Mouse (Mus musculus) MEL (cell line): ENCODE data around the gene Cdc42ep4. TPM values are rescaled to one million over a fixed set of nuclear protein-coding genes. Genes with fewer than 3 reads are reported as not detected.

Experiments
- DNase-seq: peaks from one replicate; pipeline ENCODE4 v3.0.0; 2011; ENCODE audit warnings: low read depth, low spot score
- H3K27ac ChIP-seq: 2 replicates; pipeline ENCODE4 v1.5.1; 2012; ENCODE audit warnings: low read depth, mild to moderate bottlenecking, control low read depth, low read length, moderate library complexity; ENCODE audit not compliant: control insufficient read depth
- H3K27me3 ChIP-seq, 2 experiments: fragments of 150-350 bp in 1 of 2; sonication (generic) in 1 of 2; 2 replicates each; pipeline ENCODE4 v1.6.1; 2012; ENCODE audit warnings: low read length in 2 of 2, mild to moderate bottlenecking in 2 of 2, improper control_type of control experiment in 1 of 2, moderate library complexity in 1 of 2; ENCODE audit not compliant: insufficient read depth in 2 of 2, control insufficient read depth in 1 of 2
- H3K36me3 ChIP-seq, 2 experiments: 2 replicates each; pipeline ENCODE4 v1.6.1; 2012 to 2014; ENCODE audit warnings: low read length in 2 of 2, improper control_type of control experiment in 1 of 2, inconsistent platforms in 1 of 2, mild to moderate bottlenecking in 1 of 2; ENCODE audit not compliant: insufficient read depth in 2 of 2, control insufficient read depth in 1 of 2
- H3K4me1 ChIP-seq, 2 experiments: fragments of 150-350 bp in 1 of 2; sonication (generic) in 1 of 2; 2 replicates each; pipeline ENCODE4 v1.6.1; 2012; ENCODE audit warnings: low read length in 2 of 2, improper control_type of control experiment in 1 of 2, mild to moderate bottlenecking in 1 of 2; ENCODE audit not compliant: insufficient read depth in 2 of 2, control insufficient read depth in 1 of 2
- H3K4me3 ChIP-seq, 2 experiments: fragments of 150-350 bp in 1 of 2; sonication (generic) in 1 of 2; 2 replicates each; pipeline ENCODE4 v1.5.1; 2012; ENCODE audit warnings: low read depth in 2 of 2, low read length in 2 of 2, mild to moderate bottlenecking in 2 of 2, moderate library complexity in 2 of 2, control low read depth in 1 of 2, improper control_type of control experiment in 1 of 2; ENCODE audit not compliant: control insufficient read depth in 1 of 2, insufficient read depth in 1 of 2
- H3K79me2 ChIP-seq: 2 replicates; pipeline ENCODE4 v1.6.1; 2012; ENCODE audit warnings: mild to moderate bottlenecking, low read length, moderate library complexity; ENCODE audit not compliant: control insufficient read depth, poor library complexity, insufficient read depth
- H3K9ac ChIP-seq: 2 replicates; pipeline ENCODE4 v1.6.1; 2012; ENCODE audit warnings: low read depth, mild to moderate bottlenecking, control low read depth, low read length, moderate library complexity; ENCODE audit not compliant: control insufficient read depth, poor library complexity, severe bottlenecking
- H3K9me3 ChIP-seq: fragments of 150-350 bp; sonication (generic); replicated peaks from 2 replicates; pipeline ENCODE4 v1.6.1; 2012; ENCODE audit warnings: mild to moderate bottlenecking, low read length, improper control_type of control experiment, moderate library complexity; ENCODE audit not compliant: insufficient read depth
- BHLHE40 ChIP-seq: IDR thresholded peaks from 2 replicates; pipeline ENCODE4 v1.6.1; 2012; ENCODE audit warnings: low read depth, mild to moderate bottlenecking, inconsistent platforms, low read length, improper control_type of control experiment, borderline replicate concordance
- ETS1 ChIP-seq: IDR thresholded peaks from 2 replicates; pipeline ENCODE4 v1.6.1; 2012; ENCODE audit warnings: low read depth, mild to moderate bottlenecking, inconsistent platforms, low read length, improper control_type of control experiment, moderate library complexity
- HCFC1 ChIP-seq: IDR thresholded peaks from 2 replicates; pipeline ENCODE4 v1.6.1; 2012; ENCODE audit warnings: low read depth, mild to moderate bottlenecking, inconsistent platforms, low read length, improper control_type of control experiment, moderate library complexity
- JUND ChIP-seq: IDR thresholded peaks from 2 replicates; pipeline ENCODE4 v1.6.1; 2011; ENCODE audit warnings: low read depth, mild to moderate bottlenecking, improper control_type of control experiment, low read length
- KAT2A ChIP-seq: conservative IDR thresholded peaks from 2 replicates; pipeline ENCODE4 v1.6.1; 2012; ENCODE audit warnings: low read depth, low read length, improper control_type of control experiment, inconsistent platforms
- MAX ChIP-seq: IDR thresholded peaks from 2 replicates; pipeline ENCODE4 v1.6.1; 2011; ENCODE audit warnings: low read length, improper control_type of control experiment
- MAZ ChIP-seq: IDR thresholded peaks from 2 replicates; pipeline ENCODE4 v1.6.1; 2012; ENCODE audit warnings: low read depth, mild to moderate bottlenecking, inconsistent platforms, low read length, improper control_type of control experiment
- MEF2A ChIP-seq: IDR thresholded peaks from 2 replicates; pipeline ENCODE4 v1.6.1; 2014; ENCODE audit warnings: low read depth, mild to moderate bottlenecking, inconsistent platforms, low read length, improper control_type of control experiment; ENCODE audit not compliant: poor library complexity, insufficient replicate concordance, severe bottlenecking; ENCODE audit errors: extremely low read depth
- MXI1 ChIP-seq: IDR thresholded peaks from 2 replicates; pipeline ENCODE4 v1.6.1; 2011; ENCODE audit warnings: mild to moderate bottlenecking, low read depth, low read length, improper control_type of control experiment
- MYB ChIP-seq: IDR thresholded peaks from 2 replicates; pipeline ENCODE4 v1.6.1; 2011; ENCODE audit warnings: mild to moderate bottlenecking, low read depth, low read length, improper control_type of control experiment
- MYC ChIP-seq: IDR thresholded peaks from 2 replicates; pipeline ENCODE4 v1.6.1; 2011; ENCODE audit warnings: low read depth, mild to moderate bottlenecking, low read length, improper control_type of control experiment, moderate library complexity
- NRF1 ChIP-seq: IDR thresholded peaks from 2 replicates; pipeline ENCODE4 v1.6.1; 2014; ENCODE audit warnings: low read depth, mild to moderate bottlenecking, inconsistent platforms, low read length, improper control_type of control experiment, moderate library complexity; ENCODE audit not compliant: poor library complexity, insufficient read depth, severe bottlenecking
- POLR2A ChIP-seq, 2 experiments: IDR thresholded peaks; 2 replicates each; pipeline ENCODE4 v1.6.1; 2011 to 2012; ENCODE audit warnings: low read length in 2 of 2, mild to moderate bottlenecking in 2 of 2, control low read depth in 1 of 2, improper control_type of control experiment in 1 of 2, low read depth in 1 of 2, moderate library complexity in 1 of 2; ENCODE audit not compliant: control insufficient read depth in 1 of 2, insufficient read depth in 1 of 2, poor library complexity in 1 of 2
- POLR2AphosphoS2 ChIP-seq: IDR thresholded peaks from 2 replicates; pipeline ENCODE4 v1.6.1; 2011; ENCODE audit warnings: low read length, improper control_type of control experiment
- RAD21 ChIP-seq: IDR thresholded peaks from 2 replicates; pipeline ENCODE4 v1.6.1; 2011; ENCODE audit warnings: mild to moderate bottlenecking, low read depth, low read length, improper control_type of control experiment
- RCOR1 ChIP-seq: IDR thresholded peaks from 2 replicates; pipeline ENCODE4 v1.6.1; 2012; ENCODE audit warnings: low read depth, mild to moderate bottlenecking, inconsistent platforms, low read length, improper control_type of control experiment
- SIN3A ChIP-seq: IDR thresholded peaks from 2 replicates; pipeline ENCODE4 v1.6.1; 2012; ENCODE audit warnings: low read length, improper control_type of control experiment, inconsistent platforms
- SMC3 ChIP-seq: IDR thresholded peaks from 2 replicates; pipeline ENCODE4 v1.6.1; 2011; ENCODE audit warnings: low read depth, low read length, improper control_type of control experiment
- TBP ChIP-seq: IDR thresholded peaks from 2 replicates; pipeline ENCODE4 v1.8.0; 2011; ENCODE audit warnings: low read depth, low read length, improper control_type of control experiment
- UBTF ChIP-seq: IDR thresholded peaks from 2 replicates; pipeline ENCODE4 v1.6.1; 2012; ENCODE audit warnings: low read depth, mild to moderate bottlenecking, inconsistent platforms, low read length, improper control_type of control experiment, moderate library complexity, borderline replicate concordance; ENCODE audit not compliant: insufficient read depth
- polyA plus RNA-seq, 2 experiments: library from polyadenylated mRNA; stranded (reverse) in 1 of 2; unstranded in 1 of 2; fragments of >175 nt in 1 of 2; fragments of >200 nt in 1 of 2; gene quantifications; 2 replicates each; pipeline versions ENCODE4 v1.2.1 to v1.2.4; 2012; ENCODE audit warnings: low replicate concordance in 2 of 2, low read depth in 1 of 2; ENCODE audit not compliant: insufficient read length in 2 of 2, insufficient read depth in 1 of 2, missing spikeins in 1 of 2
- total RNA-seq: library from RNA; depleted of rRNA; stranded (reverse); fragments of 300-350 nt; gene quantifications from 2 replicates; pipeline ENCODE4 v1.2.3, GENCODE M21; 2012

Gene Cdc42ep4
- total and polyA plus RNA-seq, 3 experiments: 27.7 to 39.0 TPM; not detected in 1

GRCm38 (mm10) chr11:113725235-113726048 is 26.2 kb downstream of the Cdc42ep4 start:
- Histone ChIP-seq H3K27ac (no peak overlapping the region), H3K4me1 (no peaks in the 10 kb centered on the region), H3K4me3 (no peak overlapping the region), H3K9me3 (no peaks in the 10 kb centered on the region), H3K79me2 (no peaks in the 10 kb centered on the region), H3K9ac (no peak overlapping the region), H3K27me3 (no peaks in the 10 kb centered on the region), H3K36me3 (peaks cover 0 to 1% of the 10 kb centered on the region in 2 experiments; a peak in 1 of 4 replicates)
- no peak for DNase-seq
- TF ChIP-seq TBP: no peak
- TF ChIP-seq POLR2AphosphoS2: 0 out of 2 replicates have a peak, but pooled peaks have one; percentile 19

- no peak for TF ChIP-seq JUND
- no peak for TF ChIP-seq NRF1
- no peak for TF ChIP-seq HCFC1
- TF ChIP-seq RCOR1: no peak
- TF ChIP-seq SIN3A: no peak
- TF ChIP-seq MAZ: no peak
- TF ChIP-seq MXI1: no peak
- TF ChIP-seq MAX: no peak
- TF ChIP-seq SMC3: no peak
- H3K27me3 ChIP-seq: no peaks in the 10 kb centered on the region
- no peak overlapping the region for H3K27ac ChIP-seq
- DNase-seq: no peak
- no peaks in the 10 kb centered on the region for H3K4me1 ChIP-seq
- peaks cover 0 to 1% of the 10 kb centered on the region in 2 experiments; a peak in 1 of 4 replicates for H3K36me3 ChIP-seq
- H3K4me3 ChIP-seq: no peak overlapping the region
- no peaks in the 10 kb centered on the region for H3K9me3 ChIP-seq
- H3K79me2 ChIP-seq: no peaks in the 10 kb centered on the region
- H3K9ac ChIP-seq: no peak overlapping the region
Measured at GRCm38 (mm10) chr11:113722405-113723090, 29.1 kb downstream of the Cdc42ep4 start.

- Histone ChIP-seq H3K36me3 (no peaks in the 10 kb centered on the region), H3K4me1 (no peaks in the 10 kb centered on the region), H3K79me2 (no peaks in the 10 kb centered on the region), H3K9me3 (no peaks in the 10 kb centered on the region), H3K4me3 (no peak overlapping the region), H3K9ac (no peak overlapping the region), H3K27me3 (no peaks in the 10 kb centered on the region), H3K27ac (no peak overlapping the region)
- DNase-seq: no peak
- TF ChIP-seq MYB (no peak), MEF2A (no peak), NRF1 (no peak), POLR2A (IDR thresholded peaks at IDR 0.05; ENCODE audit: control insufficient read depth in 1 of 2, insufficient read depth in 1 of 2, low read depth in 1 of 2, low read length in 2 of 2, poor library complexity in 1 of 2) (no peak), SMC3 (no peak), JUND (no peak), MYC (no peak), TBP (no peak), KAT2A (no peak), UBTF (no peak), BHLHE40 (no peak), SIN3A (no peak), ETS1 (no peak), MAX (no peak), RAD21 (no peak)
Measured at GRCm38 (mm10) chr11:113717767-113718424, 33.8 kb downstream of the Cdc42ep4 start.
